Mouse (Mus musculus) testis, postnatal 14 days (tissue): ENCODE measurements around the gene Cyp2u1.
"Not testable (repeated sequence)": the region's sequence is repeated elsewhere in the genome, so short reads cannot be mapped to it uniquely, and the experiment has no call there.

Experiments used
- DNase-seq: peaks from one replicate; pipeline ENCODE4 v3.0.0; 2021; ENCODE audit warnings: low spot score

Cyp2u1 gene

DNA sequence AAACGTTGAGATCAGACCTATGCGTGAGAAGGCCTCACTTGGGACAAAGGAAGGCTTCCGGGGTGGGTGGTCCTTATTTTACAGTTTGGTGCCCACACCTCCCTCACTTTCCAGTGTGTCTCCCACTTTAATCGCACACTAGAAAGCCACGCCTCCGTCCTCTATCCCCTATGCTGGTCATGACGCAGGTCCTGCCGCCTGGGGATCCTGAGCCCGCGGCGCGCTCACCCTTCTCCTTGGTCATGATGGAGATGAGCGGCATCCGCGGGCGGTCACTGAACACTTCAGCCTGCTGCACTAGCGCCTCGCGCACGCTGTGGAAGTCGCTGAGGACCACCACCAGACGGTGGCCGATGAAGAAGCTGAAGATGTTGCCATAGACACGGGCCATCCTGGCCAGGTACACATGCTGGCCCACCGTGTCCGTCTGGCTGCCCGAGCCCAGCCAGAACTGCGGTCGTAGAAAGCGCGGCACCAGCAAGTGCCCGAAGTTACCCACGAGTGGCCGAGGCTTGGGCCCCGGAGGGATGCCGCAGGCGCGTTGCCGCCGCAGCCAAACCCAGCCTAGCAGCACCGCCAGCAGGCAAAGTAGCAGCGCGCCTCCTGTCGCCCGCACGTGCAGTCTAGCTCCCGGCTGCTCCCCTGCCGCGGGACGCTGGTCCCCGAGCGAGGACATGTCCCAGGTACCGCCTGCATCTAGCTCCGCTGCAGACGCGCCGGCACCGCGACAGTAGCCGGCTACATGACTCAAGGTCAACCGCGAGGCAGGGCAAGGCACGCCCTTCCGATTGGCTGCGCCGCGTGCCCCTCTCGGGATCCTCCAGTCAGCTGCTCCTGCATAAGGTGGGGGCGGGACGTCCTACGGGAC is at the start of gene Cyp2u1:
Cyp2u1 (minus strand) TSS at position 776 of the 868 bp plus-strand sequence.
- peak; percentile 86 for DNase-seq

DNA sequence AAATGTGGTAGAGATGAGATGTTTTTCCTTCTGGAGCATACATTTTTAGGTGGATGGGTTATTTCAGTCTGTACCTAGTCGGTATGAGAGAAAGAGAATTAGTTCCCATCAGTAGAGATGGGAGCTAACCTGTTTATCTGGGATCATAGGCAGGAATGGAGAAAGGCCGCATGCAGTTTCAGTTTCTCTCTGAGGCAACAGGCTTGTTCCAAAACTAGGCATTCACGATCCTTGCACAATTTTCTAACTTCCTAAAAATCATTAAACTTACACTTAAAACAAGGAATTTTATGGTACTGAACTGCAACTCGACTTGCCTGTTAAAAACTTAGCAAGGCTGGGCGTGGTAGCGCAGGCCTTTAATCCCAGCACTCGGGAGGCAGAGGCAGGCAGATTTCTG is 47.5 kb upstream of the Cyp2u1 start:
- DNase-seq = no peak

DNA sequence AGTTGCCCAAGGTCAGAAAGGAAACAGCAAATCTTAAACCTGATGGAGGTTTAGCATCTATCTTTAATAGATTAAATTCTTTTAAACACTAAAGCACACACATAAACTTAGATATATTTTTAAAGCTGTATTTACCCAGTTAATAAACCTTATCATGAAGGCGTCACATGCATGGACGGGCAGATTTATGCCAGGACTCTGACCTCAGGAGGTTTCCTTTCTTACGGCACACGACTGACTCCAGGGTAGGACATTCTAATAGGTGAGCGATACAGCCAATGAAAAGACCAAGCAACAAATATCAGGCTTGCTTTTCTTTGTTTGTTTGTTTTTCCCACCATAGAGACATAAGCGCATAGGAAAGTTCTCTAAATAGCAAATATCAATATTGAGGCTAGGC is 46.0 kb upstream of the Cyp2u1 start:
- no peak for DNase-seq

DNA sequence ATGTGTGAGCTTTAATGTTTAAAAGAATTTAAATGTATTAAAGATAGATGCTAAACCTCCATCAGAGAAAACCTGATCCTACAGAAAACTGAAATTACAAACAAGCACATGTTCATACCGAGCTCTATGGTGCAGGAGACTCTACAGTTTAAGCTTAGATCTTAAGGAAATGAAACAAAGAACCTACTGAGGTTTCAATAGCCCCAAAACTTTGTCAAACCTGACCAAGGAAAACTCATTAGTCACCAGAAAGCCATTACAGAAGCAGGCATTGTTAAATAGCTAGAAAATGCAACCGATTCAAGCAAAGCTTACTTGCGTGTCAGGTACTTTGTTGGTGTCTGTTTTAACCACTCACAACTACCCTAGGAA is 45.5 kb upstream of the Cyp2u1 start:
- DNase-seq = no peak

- DNase-seq = no peak
Measured at GRCm38 (mm10) chr3:131347831-131348578, 45.0 kb upstream of the Cyp2u1 start.

GRCm38 (mm10) chr3:131345903-131346302 is 42.9 kb upstream of the Cyp2u1 start:
- DNase-seq = no peak

GRCm38 (mm10) chr3:131343311-131343710 is 40.3 kb upstream of the Cyp2u1 start:
- no peak for DNase-seq

- DNase-seq = no peak
Measured at GRCm38 (mm10) chr3:131340885-131341284, 37.9 kb upstream of the Cyp2u1 start.

DNA sequence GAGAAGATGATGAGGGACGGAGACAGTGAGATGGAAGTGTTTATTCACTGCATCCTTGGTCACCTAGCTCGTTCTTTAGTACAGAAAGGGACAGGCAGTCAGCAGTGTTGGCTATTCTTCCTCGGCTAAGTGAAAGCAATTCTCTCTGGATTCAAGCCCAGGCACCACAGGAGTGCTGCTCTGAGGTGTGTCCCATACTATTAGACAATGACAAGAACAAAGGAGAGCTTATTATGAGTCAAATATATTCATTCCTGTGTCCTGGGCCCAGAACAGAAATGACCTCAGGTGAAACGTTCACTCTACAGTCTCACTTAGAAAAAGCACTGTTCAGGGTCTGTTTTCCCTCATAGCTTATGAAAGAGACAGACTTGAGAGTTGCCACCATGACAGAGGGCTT is 36.3 kb upstream of the Cyp2u1 start:
- no peak for DNase-seq

DNA sequence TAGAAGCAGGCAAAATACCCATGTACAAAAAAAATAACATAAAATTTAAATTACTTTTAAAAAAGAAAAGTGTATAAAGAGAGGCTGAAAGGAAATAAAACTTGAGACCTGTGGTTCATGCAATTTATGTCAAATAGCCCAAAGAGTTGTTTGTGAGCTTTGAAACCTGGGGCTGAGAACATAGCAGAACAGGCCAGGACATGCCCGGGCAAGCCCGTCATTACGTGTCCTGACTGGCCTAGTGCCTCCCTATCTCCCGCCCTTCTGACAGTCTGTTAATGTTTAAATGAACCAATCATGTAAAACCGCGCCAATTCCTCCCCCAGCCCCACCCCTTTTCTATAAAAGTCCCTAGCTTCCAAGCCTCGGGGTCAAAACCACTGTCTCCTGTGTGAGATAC is 34.7 kb upstream of the Cyp2u1 start:
- DNase-seq = not testable (repeated sequence)

DNA sequence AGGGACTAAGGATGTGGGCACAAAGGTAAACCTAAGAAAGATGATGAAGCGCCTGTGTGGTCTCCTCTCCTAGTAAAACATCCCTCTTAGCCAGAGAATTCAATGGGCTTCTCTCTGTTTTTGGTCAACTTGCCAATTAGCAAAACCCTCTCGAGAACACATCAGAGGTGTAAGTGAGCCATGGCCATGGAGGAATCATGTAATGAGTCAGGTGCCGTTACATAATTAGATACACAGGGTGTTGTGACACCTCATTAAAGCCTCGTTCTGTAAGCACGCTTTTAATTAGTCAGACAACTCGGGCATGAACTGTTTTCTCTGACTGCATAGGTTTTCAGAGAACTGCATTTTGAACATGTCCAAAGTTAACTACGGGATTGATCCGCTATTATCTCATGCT is 33.6 kb upstream of the Cyp2u1 start:
- DNase-seq = no peak

GRCm38 (mm10) chr3:131335117-131335547 is 32.1 kb upstream of the Cyp2u1 start:
- no peak for DNase-seq

- no peak for DNase-seq
Measured at GRCm38 (mm10) chr3:131327189-131327588, 24.2 kb upstream of the Cyp2u1 start.

DNA sequence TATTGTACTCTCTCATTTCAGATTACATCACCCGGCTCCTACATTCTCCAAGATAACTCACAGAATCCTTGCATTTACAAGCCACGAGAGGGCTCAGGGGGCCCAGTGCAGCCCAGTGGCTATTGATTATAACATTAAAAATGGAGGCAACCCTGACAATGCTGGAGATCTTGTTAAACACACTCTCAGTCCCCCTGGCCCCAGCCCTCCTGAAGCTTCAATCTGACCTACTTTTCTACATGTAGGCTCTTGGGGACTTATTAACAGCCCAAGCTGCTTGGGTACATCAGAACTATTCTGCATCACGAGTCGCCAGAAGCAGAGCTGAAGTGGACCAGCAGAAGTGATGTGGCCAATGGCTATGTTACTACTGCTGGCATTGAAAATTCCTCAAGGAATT is 23.6 kb upstream of the Cyp2u1 start:
- no peak for DNase-seq

- DNase-seq = no peak
Measured at GRCm38 (mm10) chr3:131322081-131322815, 19.2 kb upstream of the Cyp2u1 start.

DNA sequence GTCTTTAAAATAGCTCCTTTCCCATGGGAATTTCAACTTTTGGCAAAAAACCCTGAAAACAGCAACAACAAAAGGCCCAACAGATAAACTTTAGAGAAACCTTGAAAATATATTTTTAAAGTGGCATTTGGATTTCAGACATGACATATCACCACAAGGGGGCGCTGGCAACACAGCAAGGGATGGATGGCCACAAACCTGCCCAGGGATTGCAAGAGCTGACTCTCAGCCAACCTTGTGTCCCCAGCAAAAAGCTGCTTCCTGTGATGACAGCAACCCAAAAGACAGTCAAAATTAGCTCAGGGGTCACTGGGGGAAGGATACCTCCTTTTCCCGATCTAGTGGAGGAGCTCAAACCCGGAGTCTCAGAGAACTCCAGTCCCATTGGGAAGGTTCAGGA is 17.2 kb upstream of the Cyp2u1 start:
- DNase-seq = peak; percentile 66

GRCm38 (mm10) chr3:131318211-131318610 is 15.2 kb upstream of the Cyp2u1 start:
- no peak for DNase-seq

- DNase-seq = no peak
Measured at GRCm38 (mm10) chr3:131317126-131317525, 14.1 kb upstream of the Cyp2u1 start.

- no peak for DNase-seq
Measured at GRCm38 (mm10) chr3:131315957-131316510, 13.0 kb upstream of the Cyp2u1 start.

DNA sequence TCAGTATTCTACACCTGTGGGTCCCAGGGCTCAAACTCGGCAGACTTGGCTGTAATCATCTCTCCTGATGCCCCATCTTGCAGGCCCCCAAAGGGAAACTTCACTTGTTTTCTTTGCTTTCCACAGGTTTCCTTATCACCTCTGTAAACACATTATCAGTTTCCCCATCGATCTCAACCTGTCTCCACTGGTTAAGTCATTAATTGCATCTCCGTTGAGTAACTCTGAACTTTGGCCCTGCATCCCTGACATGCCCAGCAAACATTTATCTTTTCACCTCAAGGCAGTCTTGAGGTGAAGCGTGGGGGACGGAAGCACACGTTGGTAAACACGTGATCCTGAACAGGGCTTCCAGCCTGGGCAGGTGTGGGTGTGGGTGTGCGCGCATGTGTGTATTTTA is 9.3 kb upstream of the Cyp2u1 start:
- DNase-seq = no peak

DNA sequence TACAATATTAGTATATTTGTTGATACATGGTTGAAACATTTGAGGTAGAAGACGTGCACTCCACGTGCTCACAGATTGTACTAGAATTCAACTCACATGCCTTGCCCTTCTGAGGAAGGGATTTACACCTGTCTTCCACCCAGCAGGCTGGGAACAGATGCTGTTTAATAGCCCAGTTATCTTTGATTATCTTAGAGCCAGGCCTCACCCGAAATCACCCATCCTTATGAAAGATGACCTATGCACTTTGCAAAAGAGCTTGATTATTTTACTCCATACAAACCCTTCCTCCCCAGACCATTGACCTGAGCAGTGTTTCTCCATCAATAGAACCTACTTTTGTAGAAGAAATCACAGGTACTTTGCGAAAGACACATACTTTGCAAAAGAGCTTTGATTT is 7.5 kb upstream of the Cyp2u1 start:
- no peak for DNase-seq

- no peak for DNase-seq
Measured at GRCm38 (mm10) chr3:131307811-131308210, 4.8 kb upstream of the Cyp2u1 start.
